Mouse (Mus musculus): ENCODE measurements at regions not wholly inside any gene's neighbourhood (a gene's known extent, or its start where the extent isn't known, plus 50 kb on each side); places are given as distances from the start of the nearest gene placed in this dataset.
A peak's percentile ranks its signal among the peaks of the same experiment; 100 is the strongest.

- DNase-seq, result peak; percentile 7
Measured at GRCm38 (mm10) chrX:150709416-150709815, 52.0 kb upstream of the Tro start.
